Mouse (Mus musculus): Measurements from ENCODE around the gene Exoc4. TPM values are rescaled to one million over a fixed set of nuclear protein-coding genes. Genes with fewer than 3 reads are reported as not detected.

Exoc4 gene
- polyA plus RNA-seq, 1 experiment from 2014 or later: 10.9 TPM

- no peak for ATAC-seq (ENCODE audit: low read depth)
- Histone ChIP-seq H3K4me3 (ENCODE audit: low read depth, low read length) (no peak overlapping the region), H3K36me3 (ENCODE audit: control insufficient read depth, insufficient read depth) (no peaks in the 10 kb centered on the region), H3K4me1 (ENCODE audit: control insufficient read depth, low read depth, low read length) (no peaks in the 10 kb centered on the region), H3K27ac (ENCODE audit: low read length) (no peak overlapping the region), H3K27me3 (ENCODE audit: control insufficient read depth, insufficient read depth, low read depth, low read length) (no peaks in the 10 kb centered on the region), H3K9ac (ENCODE audit: low read depth, low read length) (no peak overlapping the region), H3K9me3 (replicated peaks; ENCODE audit: control insufficient read depth, low read length) (no peaks in the 10 kb centered on the region), H3K4me2 (ENCODE audit: low read depth, low read length) (no peak overlapping the region)
- WGBS (ENCODE audit: insufficient replicate concordance): 53% methylated on average over 5 of the region's 5 CpGs
Observed at GRCm38 (mm10) chr6:33939169-33939568, 690.3 kb downstream of the Exoc4 start.

DNA sequence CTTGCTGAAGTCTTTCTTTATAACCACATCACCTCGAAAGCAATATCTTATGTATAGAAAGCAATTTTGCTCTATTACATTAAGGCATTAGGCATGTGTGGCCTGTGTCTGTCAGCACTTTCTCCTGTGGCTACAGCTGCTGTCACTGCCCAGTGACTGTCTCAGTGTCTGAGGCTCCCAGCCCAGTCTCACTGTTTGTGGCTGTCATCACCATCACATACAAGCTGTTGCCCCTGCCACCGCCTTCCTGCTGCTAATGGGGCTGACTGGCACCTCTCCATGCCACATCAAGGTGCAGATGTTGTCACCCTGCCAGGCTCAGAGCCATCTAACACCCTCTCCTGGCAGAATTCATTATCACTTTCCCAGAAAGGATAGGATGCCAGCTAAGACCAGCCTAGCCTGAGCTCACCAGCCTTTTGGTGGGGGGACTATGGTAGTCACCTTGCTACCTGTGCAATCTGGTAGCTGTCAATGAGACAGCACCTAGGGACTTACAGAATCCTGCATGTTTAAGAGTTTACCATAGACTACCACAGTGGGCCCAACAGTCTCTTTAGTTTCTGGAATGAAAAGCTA is 698.1 kb downstream of the Exoc4 start:
- Histone ChIP-seq H3K9ac (ENCODE audit: low read depth, low read length) (no peak overlapping the region), H3K36me3 (ENCODE audit: control insufficient read depth, insufficient read depth) (no peaks in the 10 kb centered on the region), H3K27ac (ENCODE audit: low read length) (no peak overlapping the region), H3K4me3 (ENCODE audit: low read depth, low read length) (no peak overlapping the region), H3K9me3 (replicated peaks; ENCODE audit: control insufficient read depth, low read length) (no peaks in the 10 kb centered on the region), H3K27me3 (ENCODE audit: control insufficient read depth, insufficient read depth, low read depth, low read length) (no peaks in the 10 kb centered on the region), H3K4me1 (ENCODE audit: control insufficient read depth, low read depth, low read length) (no peaks in the 10 kb centered on the region), H3K4me2 (ENCODE audit: low read depth, low read length) (no peak overlapping the region)
- 50% methylated on average over 2 of the region's 2 CpGs for WGBS (ENCODE audit: insufficient replicate concordance)
- ATAC-seq (ENCODE audit: low read depth): no peak

- no peak overlapping the region for H3K27ac ChIP-seq (ENCODE audit: low read length)
Observed at GRCm38 (mm10) chr6:33950113-33950512, 701.2 kb downstream of the Exoc4 start.

GRCm38 (mm10) chr6:33955469-33955868 is 706.6 kb downstream of the Exoc4 start:
- no peak for ATAC-seq (ENCODE audit: low read depth)
- Histone ChIP-seq H3K36me3 (ENCODE audit: control insufficient read depth, insufficient read depth) (no peaks in the 10 kb centered on the region), H3K27me3 (ENCODE audit: control insufficient read depth, insufficient read depth, low read depth, low read length) (no peaks in the 10 kb centered on the region), H3K4me3 (ENCODE audit: low read depth, low read length) (no peak overlapping the region), H3K4me1 (ENCODE audit: control insufficient read depth, low read depth, low read length) (no peaks in the 10 kb centered on the region), H3K9ac (ENCODE audit: low read depth, low read length) (no peak overlapping the region), H3K27ac (ENCODE audit: low read length) (no peak overlapping the region), H3K9me3 (replicated peaks; ENCODE audit: control insufficient read depth, low read length) (no peaks in the 10 kb centered on the region), H3K4me2 (ENCODE audit: low read depth, low read length) (no peak overlapping the region)
- WGBS (ENCODE audit: insufficient replicate concordance): 76% methylated on average over 7 of the region's 7 CpGs

More at GRCm38 (mm10) chr6:33950113-33950512, 701.2 kb downstream of the Exoc4 start:
- Histone ChIP-seq H3K36me3 (ENCODE audit: control insufficient read depth, insufficient read depth) (no peaks in the 10 kb centered on the region), H3K9me3 (replicated peaks; ENCODE audit: control insufficient read depth, low read length) (no peaks in the 10 kb centered on the region), H3K27me3 (ENCODE audit: control insufficient read depth, insufficient read depth, low read depth, low read length) (no peaks in the 10 kb centered on the region), H3K9ac (ENCODE audit: low read depth, low read length) (no peak overlapping the region), H3K4me3 (ENCODE audit: low read depth, low read length) (no peak overlapping the region), H3K4me1 (ENCODE audit: control insufficient read depth, low read depth, low read length) (no peaks in the 10 kb centered on the region), H3K4me2 (ENCODE audit: low read depth, low read length) (no peak overlapping the region)
- ATAC-seq (ENCODE audit: low read depth): no peak
- 73% methylated on average over 2 of the region's 2 CpGs for WGBS (ENCODE audit: insufficient replicate concordance)

DNA sequence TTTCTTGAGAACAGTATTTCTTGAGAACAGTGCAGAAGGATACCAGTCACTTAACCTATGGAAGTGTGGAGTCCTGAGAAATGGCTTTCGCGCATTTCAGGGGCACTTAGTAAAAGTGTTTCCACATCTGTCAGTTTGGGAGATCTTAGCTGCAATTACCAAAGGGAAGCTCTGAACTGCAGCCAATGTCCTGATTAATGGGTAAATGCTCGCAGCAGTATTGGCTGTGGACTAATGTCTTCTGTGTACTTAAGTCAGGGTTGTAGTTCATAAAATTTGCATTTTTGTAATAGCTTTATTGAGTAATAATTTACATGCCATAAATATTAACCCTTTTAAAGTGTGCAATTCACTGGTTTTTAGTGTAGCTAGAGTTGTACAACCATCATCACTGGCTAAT is 709.4 kb downstream of the Exoc4 start:
- Histone ChIP-seq H3K36me3 (ENCODE audit: control insufficient read depth, insufficient read depth) (no peaks in the 10 kb centered on the region), H3K4me1 (ENCODE audit: control insufficient read depth, low read depth, low read length) (no peaks in the 10 kb centered on the region), H3K9me3 (replicated peaks; ENCODE audit: control insufficient read depth, low read length) (no peaks in the 10 kb centered on the region), H3K4me3 (ENCODE audit: low read depth, low read length) (no peak overlapping the region), H3K4me2 (ENCODE audit: low read depth, low read length) (no peak overlapping the region), H3K27me3 (ENCODE audit: control insufficient read depth, insufficient read depth, low read depth, low read length) (no peaks in the 10 kb centered on the region), H3K9ac (ENCODE audit: low read depth, low read length) (no peak overlapping the region), H3K27ac (ENCODE audit: low read length) (no peak overlapping the region)
- 81% methylated on average over 3 of the region's 3 CpGs for WGBS (ENCODE audit: insufficient replicate concordance)
- ATAC-seq (ENCODE audit: low read depth): no peak

DNA sequence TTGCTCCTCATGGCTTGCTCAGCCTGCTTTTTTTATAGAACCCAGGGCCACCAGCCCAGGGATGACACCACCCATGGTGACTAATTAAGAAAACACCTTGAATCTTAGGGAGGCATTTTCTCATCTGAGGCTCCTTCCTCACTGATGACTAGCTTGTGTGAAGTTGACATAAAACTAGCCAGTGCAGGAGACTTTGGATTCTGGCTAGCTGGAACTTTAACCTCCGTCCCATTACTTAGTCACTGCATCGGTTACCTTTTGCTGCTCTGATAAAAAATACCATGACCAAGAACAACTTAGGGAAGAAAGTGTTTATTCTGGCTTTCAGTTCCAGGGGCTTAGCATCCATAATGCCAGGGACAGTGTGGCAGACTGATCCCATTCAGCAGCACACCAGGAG is 711.9 kb downstream of the Exoc4 start:
- no peaks in the 10 kb centered on the region for H3K36me3 ChIP-seq (ENCODE audit: control insufficient read depth, insufficient read depth)
- no peaks in the 10 kb centered on the region for H3K27me3 ChIP-seq (ENCODE audit: control insufficient read depth, insufficient read depth, low read depth, low read length)
- no peak overlapping the region for H3K4me2 ChIP-seq (ENCODE audit: low read depth, low read length)
- no peak overlapping the region for H3K27ac ChIP-seq (ENCODE audit: low read length)
- H3K4me1 ChIP-seq (ENCODE audit: control insufficient read depth, low read depth, low read length): no peaks in the 10 kb centered on the region
- no peaks in the 10 kb centered on the region for H3K9me3 ChIP-seq (replicated peaks; ENCODE audit: control insufficient read depth, low read length)
- no peak overlapping the region for H3K4me3 ChIP-seq (ENCODE audit: low read depth, low read length)
- WGBS (ENCODE audit: insufficient replicate concordance): 75% methylated on average over 2 of the region's 2 CpGs
- H3K9ac ChIP-seq (ENCODE audit: low read depth, low read length): no peak overlapping the region
- no peak for ATAC-seq (ENCODE audit: low read depth)

- Histone ChIP-seq H3K4me1 (ENCODE audit: control insufficient read depth, low read depth, low read length) (no peaks in the 10 kb centered on the region), H3K4me2 (ENCODE audit: low read depth, low read length) (no peak overlapping the region), H3K36me3 (ENCODE audit: control insufficient read depth, insufficient read depth) (no peaks in the 10 kb centered on the region), H3K9ac (ENCODE audit: low read depth, low read length) (no peak overlapping the region), H3K27me3 (ENCODE audit: control insufficient read depth, insufficient read depth, low read depth, low read length) (no peaks in the 10 kb centered on the region), H3K27ac (ENCODE audit: low read length) (no peak overlapping the region), H3K4me3 (ENCODE audit: low read depth, low read length) (no peak overlapping the region), H3K9me3 (replicated peaks; ENCODE audit: control insufficient read depth, low read length) (no peaks in the 10 kb centered on the region)
- 64% methylated on average over 2 of the region's 2 CpGs for WGBS (ENCODE audit: insufficient replicate concordance)
- no peak for ATAC-seq (ENCODE audit: low read depth)
Observed at GRCm38 (mm10) chr6:33963092-33963491, 714.2 kb downstream of the Exoc4 start.

DNA sequence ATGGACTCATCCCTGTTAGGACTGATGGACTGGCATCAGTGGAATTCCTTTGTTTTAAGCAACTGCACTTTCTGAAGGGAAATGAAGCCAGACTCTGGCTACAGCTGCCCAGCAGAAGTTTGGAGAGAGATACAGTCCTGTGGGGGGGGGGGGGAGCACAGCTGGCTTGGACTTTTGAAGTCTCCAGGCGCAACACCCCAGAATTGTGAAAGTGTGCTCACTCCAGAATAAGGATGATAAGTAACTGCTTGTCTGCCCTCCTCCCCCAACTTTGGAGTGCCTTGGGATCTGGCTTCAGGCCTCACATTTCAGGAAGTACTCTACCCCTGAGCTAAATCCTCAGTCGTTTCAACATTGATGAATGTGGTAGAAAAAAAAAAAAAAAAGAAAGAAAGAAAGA is 716.7 kb downstream of the Exoc4 start:
- H3K4me2 ChIP-seq (ENCODE audit: low read depth, low read length): no peak overlapping the region
- no peak overlapping the region for H3K9ac ChIP-seq (ENCODE audit: low read depth, low read length)
- no peak for ATAC-seq (ENCODE audit: low read depth)
- 46% methylated on average over 2 of the region's 2 CpGs for WGBS (ENCODE audit: insufficient replicate concordance)
- no peaks in the 10 kb centered on the region for H3K9me3 ChIP-seq (replicated peaks; ENCODE audit: control insufficient read depth, low read length)
- H3K4me1 ChIP-seq (ENCODE audit: control insufficient read depth, low read depth, low read length): no peaks in the 10 kb centered on the region
- no peaks in the 10 kb centered on the region for H3K36me3 ChIP-seq (ENCODE audit: control insufficient read depth, insufficient read depth)
- H3K27ac ChIP-seq (ENCODE audit: low read length): no peak overlapping the region
- H3K4me3 ChIP-seq (ENCODE audit: low read depth, low read length): no peak overlapping the region
- no peaks in the 10 kb centered on the region for H3K27me3 ChIP-seq (ENCODE audit: control insufficient read depth, insufficient read depth, low read depth, low read length)

DNA sequence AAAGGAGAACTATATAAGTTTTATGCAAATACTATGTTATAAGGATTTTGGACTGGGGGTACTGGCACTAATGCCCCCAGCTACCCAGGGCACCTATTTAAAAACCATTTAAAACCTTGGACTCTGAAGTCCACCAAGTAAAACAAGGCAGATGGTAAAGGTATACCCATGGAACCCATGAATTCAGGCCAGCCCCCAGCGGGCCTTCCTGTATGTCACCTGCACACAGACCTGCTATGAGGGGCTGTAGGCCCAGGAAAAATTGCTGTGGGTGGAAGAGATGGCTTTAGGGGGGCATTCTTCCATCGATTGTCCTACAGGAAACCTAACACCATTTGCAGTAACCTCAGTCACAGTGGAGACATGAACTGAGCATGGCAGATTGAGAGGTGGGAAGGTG is 719.9 kb downstream of the Exoc4 start:
- no peak for ATAC-seq (ENCODE audit: low read depth)
- Histone ChIP-seq H3K4me3 (ENCODE audit: low read depth, low read length) (no peak overlapping the region), H3K4me1 (ENCODE audit: control insufficient read depth, low read depth, low read length) (no peaks in the 10 kb centered on the region), H3K27ac (ENCODE audit: low read length) (no peak overlapping the region), H3K4me2 (ENCODE audit: low read depth, low read length) (no peak overlapping the region), H3K27me3 (ENCODE audit: control insufficient read depth, insufficient read depth, low read depth, low read length) (no peaks in the 10 kb centered on the region), H3K9ac (ENCODE audit: low read depth, low read length) (no peak overlapping the region), H3K36me3 (ENCODE audit: control insufficient read depth, insufficient read depth) (no peaks in the 10 kb centered on the region), H3K9me3 (replicated peaks; ENCODE audit: control insufficient read depth, low read length) (no peaks in the 10 kb centered on the region)
- 63% methylated on average over 2 of the region's 2 CpGs for WGBS (ENCODE audit: insufficient replicate concordance)

Data from liver, embryonic 16.5 days (tissue).